Mouse (Mus musculus) CD8-positive naive resting alpha-beta T cell, adult 2 months (primary cell): Measurements from ENCODE around the gene S100a13.

Experiments
- DNase-seq, 2 experiments: peaks; one replicate each; pipeline ENCODE4 v3.0.0; 2022; ENCODE audit warnings: low read depth in 2 of 2, low spot score in 2 of 2

The S100a13 gene

DNA sequence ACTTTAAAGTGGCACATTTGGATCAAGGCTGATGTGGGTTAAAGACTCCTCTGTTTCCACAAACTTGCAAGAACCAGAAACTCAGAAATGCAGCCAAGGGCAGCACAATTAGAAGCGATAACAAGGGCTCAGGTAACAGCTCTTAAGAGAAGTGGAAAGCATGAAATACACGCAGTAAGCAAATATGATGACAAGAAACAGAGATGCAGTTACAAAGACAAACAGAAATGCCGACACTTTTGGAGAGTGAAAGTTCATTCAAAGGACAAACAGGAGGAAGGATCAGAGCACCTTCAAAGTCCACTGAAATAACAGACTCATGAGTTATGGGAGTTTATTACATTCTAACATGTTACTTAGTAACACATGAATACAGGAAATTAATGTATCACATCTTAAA is 7.9 kb upstream of the S100a13 start:
- no peak for DNase-seq

DNA sequence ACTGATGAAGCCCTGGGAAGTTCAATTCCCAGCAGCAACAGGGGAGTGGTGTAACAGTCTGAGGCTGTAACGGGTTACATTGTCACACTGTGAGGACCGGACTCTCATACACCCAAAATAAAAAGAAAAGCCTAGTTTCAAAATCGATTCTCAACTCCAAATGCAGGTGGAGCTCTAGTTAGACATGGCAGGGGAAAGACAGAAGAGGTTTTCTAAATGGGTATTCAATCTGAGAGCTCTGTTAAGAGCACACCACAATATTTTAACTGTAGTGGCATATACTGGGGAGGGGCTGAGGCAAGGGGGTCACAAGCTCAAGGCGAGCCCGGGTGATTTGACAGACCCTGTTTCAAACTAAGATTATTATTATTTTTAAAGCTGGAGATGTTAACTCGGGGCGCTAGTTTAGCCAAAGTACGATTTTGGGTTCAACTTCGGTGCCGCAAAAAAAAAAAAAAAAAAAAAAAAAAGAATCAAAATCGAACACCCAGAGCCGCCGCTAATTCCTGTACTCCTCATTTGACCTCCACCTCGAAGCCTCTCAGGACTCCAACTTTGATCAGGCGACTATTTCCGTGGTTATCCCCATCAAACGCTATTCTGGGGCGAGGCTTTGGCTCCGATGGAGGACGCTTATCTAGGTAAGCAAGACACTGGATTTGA is 5.8 kb upstream of the S100a13 start:
- DNase-seq: no peak

DNA sequence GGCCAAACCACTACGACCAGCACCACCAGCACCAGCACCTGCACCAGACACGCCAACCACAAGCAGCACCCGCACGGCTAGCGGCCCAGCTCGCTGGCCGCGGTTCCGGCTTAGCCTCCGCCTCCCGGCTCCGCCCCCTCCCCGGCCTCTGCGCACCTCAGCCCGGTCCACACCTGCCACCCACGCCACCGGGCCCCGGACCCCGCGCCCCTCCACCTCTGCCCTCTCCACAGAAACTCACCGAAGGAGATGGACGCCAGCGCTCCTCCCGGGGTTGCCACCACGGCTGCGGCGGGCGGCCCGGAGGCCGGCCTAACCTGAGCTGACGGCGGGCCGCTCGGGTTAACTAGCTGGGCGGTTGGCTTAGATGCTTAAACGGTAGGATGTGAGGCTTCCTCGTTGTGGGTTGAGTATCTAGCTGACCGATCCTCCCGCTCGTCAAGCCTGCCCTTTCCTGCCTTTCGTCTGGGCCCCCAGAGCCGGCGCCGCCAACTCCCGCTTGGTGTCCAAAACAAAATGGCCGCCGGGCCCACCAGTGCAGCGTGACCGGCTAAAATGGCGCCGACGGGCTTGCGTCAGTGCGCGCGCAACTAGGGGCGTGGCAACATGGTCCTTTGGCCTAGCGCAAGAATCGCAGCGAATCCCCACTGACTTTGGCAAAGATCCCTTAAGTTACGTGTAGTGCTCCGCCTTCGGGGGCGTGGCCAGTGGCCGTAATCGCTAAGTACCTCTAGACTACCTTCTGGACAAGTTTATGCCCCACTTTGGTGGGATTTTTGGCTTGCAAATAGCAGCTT is 5.1 kb upstream of the S100a13 start, which contains the start of gene Chtop:
TSS of gene Chtop (minus strand) at position 549 of the 797 bp plus-strand sequence.
- DNase-seq: peak; percentile 98 to 99

DNA sequence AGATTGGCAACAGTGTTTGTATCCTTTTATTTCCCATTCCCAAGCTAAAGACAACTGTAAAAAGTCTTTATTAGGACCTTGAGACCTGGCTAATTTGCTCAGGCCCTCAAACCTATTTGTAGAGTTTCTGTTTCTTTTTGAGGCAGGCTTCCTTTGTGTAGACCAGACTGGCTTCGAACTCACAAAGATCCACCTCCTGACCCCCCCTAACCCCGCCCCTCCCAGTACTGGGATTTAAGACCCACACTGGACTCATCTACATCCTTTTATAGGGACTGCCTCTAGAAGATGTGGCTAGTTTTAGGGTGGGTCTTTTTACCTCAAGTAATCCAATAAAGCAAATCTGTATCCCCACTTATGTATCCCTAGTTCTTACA is 4.5 kb upstream of the S100a13 start:
- DNase-seq: no peak

DNA sequence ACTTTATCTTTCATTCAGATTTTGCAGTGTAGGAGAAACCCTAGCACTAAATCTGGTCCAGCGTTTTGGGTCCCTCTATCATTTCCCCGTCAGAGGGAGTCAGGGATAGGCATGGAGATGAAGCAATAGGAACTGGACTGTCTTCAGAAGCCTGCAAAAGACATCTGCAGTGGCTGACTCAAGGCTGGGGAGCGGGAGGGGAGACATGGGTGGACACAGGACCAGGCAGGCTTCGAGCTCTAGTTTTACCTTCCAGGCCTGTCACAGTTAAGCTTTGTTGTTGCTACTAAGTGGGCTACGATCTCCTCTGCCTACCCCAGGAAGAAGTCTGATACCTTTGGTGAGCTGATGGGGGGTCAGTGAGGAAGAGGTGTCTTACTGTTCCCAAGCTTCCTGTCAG is 2.0 kb upstream of the S100a13 start:
- no peak for DNase-seq

DNA sequence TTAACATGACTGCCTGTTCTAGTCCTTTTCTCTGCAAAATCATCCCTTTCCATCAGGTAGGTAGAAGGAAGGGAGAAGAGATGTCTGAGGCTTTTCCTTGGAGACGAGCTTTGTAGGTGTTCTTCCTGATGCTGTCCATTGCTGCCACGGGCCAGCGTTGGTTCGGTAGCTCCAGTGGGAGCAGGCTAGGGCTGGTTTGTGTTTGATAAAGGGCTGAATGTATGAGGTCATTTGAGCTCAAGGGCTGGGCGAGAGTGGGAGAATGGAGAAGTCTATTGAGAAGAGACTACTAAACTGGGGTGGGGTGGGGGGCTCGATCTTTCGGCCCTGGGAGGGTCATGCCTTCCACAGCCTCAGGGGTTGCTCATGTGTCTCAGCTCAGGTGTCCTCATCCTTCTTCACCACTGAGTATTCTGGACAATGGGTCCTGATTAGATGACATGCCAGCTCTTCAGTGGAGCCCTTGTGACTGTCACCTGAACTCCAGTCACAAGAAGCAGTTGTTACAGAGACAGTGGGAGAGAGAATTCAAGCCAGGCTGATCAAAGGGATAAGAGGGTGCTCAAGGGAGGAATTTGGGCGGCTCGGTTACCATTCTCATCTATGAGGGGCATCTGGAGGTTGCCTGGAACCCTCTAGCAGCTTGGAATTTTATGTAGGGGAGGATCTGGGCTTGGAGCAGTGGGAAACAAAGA is 1.1 kb upstream of the S100a13 start:
- DNase-seq: no peak

DNA sequence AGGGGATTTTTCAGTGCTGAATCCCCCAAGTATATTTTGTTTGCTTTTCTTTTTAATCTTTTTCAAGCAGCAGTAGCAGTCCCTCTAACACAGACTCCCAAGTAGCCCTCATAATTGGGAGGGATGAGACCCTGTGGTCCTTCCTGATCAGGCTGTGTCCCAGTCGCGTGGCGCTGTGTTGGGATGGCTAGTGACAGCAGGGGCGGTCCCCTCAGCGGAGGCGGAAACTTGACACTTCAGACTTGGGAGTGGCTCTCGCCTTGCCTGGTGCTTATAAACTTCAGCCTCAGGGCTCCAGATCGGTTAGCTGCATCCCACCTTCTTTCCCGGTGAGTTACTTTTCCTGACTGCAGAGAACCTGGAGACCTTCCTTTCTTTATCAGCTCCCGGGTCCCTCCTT is 456 bp downstream of the S100a13 start:
- peak; percentile 35 to 40 for DNase-seq

DNA sequence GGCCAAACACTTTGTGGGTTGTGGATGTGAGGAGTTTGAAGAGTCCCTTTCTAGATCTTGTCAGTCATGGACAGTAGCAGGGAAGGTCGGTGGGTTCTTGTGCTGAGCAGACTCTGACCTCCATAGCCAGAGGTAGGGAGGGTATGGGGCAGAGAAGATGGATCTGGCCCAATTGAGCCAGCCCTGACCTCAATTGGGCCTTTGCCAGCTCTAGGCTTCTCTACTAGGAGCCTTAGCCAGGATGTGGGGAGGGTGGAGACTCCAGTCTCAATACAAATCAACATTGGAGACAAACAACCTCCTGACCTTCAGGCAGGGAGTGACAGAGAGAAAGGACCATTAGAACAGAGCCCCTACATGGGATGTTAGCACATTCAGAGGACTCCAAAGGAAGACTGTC is 1.0 kb downstream of the S100a13 start:
- DNase-seq: peak in 1 of 2 experiments; percentile 11

DNA sequence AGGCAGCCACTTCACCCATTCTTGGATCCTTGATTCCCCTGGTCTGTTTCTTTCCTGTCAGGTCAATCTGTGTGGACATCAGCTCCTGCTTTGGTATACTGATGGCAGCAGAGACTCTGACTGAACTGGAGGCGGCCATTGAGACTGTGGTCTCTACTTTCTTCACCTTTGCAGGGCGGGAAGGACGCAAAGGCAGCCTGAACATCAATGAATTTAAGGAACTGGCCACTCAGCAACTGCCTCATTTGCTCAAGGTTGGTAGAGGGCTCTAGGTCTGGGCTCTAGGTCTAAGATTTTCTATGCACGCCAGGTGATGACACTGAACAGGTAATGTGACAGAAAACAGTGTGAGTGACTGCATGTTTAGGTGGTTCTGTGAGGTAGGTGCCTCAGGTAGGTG is 1.6 kb downstream of the S100a13 start:
- no peak for DNase-seq

DNA sequence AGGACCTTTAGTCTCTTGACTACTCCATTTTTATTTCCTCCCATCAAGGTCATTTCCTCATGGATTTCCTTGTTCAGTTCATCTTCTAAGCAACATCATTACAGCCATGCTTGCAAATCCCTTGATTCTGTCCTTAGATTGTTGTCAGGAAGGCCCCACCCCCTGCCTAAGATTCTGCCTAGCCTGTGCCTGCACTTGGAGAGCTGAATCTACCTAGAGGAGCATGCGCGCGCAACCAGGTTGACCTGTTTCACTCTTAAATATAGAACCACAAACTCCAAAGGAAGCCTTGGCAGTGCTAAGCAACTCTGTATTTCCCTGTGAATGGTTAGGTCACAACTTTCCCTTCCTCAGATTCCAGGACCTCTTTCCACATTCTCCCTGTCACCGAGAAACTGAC is 3.5 kb downstream of the S100a13 start:
- DNase-seq: no peak

DNA sequence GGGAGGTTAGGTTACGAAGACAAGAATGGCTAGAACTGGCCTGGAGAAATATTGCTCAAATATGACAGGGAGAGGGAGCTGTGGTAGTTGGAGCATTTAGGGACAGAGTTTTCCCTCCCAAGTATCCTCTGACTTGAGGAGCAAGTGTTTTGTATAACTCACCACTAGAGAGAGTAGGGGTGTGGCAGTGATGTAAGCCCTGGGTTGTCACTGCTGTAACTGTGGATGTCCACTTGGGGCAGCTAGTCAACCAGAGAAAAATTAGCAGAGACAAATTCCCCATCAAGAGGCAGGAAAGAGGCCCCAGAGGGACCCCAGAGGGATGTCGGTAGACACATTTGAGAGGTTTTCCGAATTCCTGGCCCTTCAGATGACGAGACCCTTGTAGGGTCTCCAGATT is 11.2 kb downstream of the S100a13 start:
- peak in 1 of 2 experiments; percentile 11 for DNase-seq

DNA sequence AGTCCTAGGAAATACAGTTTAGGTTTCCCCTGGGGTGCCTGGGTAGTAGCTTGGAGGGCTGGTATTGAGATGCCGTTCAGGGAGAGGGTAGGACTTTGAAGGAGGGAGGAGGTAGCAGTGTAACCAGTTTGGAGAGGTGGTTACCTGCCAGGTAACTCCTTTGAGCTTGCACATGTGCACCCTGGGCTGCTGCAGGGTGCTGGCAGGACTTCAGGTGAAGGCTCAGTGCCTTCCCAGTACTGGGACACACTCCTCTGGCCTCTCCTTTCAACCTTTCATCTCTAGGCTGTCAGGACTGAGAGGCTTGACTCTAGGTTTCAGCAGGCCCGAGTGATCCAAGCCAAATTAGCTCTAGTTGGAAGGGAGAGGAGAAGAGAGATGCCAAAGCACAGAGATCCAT is 11.8 kb downstream of the S100a13 start:
- DNase-seq: no peak

DNA sequence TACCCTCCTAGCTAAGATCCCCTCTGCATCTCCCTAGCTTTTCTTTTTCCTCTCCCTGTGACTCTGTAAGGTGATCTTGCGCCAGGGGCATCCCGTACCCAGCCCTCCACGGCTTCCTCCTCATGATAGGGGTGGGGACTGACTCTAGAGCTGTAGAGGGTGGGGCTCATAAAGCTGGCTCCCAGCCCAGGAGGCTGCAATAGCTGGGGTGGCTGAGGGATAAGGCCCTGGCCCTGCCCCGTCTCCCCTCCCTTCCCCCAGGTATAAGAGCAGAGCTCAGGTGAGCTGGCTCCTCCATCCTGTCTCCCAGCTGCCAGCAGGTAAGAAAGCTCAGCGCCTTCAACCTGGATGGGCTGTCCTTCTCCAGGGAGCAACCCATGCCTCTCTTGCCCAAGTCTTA is 12.3 kb downstream of the S100a13 start, which contains the start of gene S100a14:
TSS of gene S100a14 (plus strand) at position 277 of the 400 bp plus-strand sequence.
- no peak for DNase-seq

DNA sequence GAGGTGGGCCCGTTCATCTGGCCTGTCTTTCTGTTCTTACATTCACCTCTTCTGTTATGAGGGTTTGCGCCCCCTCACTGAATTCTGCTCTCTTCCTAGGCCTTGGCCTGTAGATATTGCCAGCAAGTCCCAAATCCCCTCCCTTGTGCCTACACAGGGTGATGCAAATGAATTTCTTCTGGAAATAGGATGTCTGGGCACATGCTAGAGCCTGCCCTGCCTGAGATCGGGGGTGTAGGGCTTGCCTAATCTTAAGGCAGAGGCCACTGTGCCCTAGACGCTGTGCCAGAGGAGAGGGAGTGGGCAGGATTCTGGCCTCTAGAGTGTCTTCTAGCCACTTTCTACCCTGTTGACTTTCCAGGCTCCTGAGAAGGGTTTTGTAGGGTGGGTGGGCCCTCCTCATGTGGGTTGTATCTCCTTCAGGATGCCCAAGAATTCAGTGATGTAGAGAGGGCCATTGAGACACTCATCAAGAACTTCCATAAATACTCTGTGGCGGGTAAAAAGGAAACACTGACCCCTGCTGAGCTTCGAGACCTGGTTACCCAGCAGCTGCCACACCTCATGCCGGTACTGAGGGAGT is 13.1 kb downstream of the S100a13 start:
- no peak for DNase-seq

DNA sequence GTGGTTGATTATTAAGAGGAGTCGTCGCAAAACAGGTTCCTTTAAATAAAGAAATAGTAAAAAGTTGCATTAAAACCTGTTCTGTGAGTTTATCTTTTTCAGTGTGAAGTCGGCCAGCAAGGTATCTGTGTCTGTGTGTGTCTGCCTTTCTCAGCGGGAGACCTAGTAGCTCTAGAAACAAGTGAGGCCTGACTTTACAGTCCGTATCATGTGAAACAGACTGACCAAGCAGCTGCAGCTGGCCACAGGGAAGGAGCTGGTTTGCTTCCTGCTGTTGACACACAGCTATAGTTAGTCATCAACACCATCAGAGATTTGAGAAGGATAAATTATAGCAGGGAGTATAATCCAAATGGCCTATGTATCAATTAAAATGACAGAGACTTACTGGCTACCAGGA is 17.5 kb downstream of the S100a13 start:
- DNase-seq: no peak

DNA sequence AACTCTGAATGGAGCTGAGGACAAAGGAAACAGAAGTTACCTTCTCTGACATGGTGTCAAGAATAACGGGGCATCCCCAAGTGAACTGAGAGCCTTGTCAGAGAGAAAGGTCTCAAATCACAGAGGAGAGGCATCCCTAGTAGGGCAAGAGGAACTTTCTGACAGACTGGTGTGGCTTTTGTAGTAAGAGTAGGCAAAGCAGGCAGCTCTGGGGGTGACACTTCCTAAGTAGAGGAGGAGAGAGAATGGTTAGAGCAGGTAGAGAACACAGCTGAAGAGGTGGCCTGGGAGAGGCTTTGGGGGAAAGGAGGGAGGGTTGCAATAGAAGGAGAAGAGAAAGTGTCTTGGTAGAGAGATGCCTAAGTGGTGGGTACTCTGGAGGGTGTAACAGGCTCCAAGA is 21.2 kb downstream of the S100a13 start:
- no peak for DNase-seq

DNA sequence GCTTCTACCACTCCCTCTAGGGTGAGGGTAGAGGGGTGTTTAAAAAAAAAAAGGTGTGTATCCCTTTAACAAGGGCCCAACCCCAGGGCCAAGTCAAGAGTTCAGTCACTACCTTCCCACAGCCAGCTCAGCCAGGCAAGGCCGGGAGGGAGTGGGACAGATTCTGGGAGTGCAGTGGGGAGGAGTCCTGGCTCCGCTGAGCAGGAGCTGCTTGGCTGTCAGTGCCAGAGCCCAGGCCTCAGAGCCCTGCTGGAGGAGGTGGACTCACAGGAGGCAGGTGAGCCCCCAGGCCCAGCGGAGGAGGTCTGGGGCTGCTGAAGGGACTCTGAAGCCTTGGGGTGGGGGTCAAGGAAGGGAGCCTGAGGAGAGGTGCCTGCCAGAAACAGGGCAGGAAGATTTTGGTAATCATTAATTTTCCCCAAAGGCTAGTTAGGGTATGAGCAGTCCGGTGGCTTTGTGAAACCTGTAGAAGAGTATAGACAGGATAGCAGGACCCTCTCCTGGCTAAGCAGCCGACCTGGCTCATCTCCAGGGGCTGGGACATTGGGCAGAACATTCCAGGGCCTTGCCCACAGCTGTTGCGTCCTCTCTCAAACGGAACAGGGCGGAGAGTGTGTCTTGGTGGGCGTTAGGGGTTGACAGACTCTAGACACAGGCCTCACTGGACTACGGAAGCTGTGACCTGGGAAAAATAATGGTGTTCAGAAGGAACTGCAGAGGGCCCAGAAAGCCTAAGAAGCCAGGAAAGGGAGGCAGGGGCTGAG is 23.1 kb downstream of the S100a13 start, which contains the start of gene S100a16:
TSS of gene S100a16 (plus strand) at position 114 of the 764 bp plus-strand sequence.
- no peak for DNase-seq

DNA sequence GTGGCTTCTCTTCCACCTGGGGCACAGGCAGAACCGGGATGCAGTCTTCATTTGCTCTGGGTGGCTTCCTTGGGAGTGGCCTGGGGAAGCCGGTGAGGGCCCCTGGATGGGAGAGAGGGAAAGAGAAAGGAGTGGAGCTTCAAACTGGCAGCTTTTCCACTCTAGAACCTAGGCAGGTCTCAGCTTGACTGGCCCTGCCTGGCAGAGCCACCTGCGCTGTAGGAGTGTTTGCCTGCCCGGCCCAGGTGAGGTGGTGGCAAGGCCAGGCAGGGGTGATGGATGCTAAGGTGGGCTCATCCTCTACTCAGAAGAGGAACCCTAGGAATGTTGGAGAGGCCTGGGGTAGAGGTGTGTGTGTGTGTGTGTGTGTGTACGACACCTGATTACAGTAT is 23.7 kb downstream of the S100a13 start:
- no peak for DNase-seq

DNA sequence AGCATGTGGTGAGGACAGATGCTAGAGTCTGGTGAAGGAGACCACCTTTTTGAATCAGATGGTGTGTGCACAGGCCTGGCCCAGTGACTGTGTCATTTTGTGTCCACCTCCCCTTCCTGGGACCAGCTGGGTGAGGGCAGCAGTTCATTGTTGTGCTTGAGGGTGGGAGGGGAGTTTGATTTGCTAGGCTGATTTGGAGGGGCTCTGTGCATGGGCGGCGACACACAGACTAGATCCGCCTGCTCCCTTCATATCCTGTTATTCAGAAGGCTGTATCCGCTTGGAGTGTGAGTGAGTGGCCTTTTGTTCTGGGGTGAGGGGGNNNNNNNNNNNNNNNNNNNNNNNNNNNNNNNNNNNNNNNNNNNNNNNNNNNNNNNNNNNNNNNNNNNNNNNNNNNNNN is 26.7 kb downstream of the S100a13 start:
- no peak for DNase-seq

DNA sequence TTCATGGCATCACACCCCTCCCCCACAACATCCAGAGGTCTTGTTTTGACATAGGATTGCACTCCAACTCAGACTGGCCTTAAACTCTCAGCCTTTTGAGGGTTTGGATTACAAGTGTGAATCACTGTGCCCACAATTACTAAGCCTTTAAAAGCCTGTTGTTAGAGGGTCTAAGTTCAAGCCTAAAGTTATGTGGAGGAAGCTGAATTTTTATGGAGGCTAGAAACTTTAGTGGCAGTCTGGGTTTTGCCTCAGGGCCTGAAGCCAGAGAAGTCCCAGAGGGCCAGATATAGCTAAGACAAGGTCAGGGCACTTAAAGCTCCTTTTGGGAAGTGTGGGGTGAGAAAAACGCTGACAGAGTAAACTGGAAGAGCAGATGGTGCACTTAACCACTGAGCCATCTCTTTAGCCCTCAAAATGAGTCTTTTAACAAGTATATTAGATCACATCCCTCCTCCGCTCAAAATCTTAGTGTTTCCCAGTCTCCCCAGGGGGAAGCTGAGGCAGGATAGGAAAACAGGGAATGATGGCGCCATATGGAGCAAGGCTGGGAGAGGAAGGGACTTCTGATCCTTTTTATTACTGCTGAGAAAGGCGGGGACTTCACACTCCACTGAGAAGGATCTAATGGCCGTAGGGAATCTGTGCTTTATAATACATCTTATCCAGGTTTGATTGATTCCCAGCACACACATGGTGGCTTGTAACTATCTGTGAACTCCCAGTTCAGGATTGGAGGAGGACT is 35.6 kb downstream of the S100a13 start:
- no peak for DNase-seq
